Mouse (Mus musculus): ENCODE data around the gene Slc16a5. TPM values are rescaled to one million over a fixed set of nuclear protein-coding genes. Genes with fewer than 3 reads are reported as not detected.

Slc16a5 gene
- total RNA-seq, 2 experiments from 2014 or later = not detected

GRCm38 (mm10) chr11:115512004-115512403 is 49.7 kb downstream of the Slc16a5 start:
- no peak overlapping the region for H3K27ac ChIP-seq
- DNase-seq (ENCODE audit: extremely low spot score in 1 of 2, low spot score in 2 of 2) = no peak
- TF ChIP-seq CTCF (IDR thresholded peaks at IDR 0.05) = no peak
- peak overlapping the region; percentile 90 for H3K4me3 ChIP-seq
- intact Hi-C loops (cut with DNase I) = loop anchor here (2.0 kb wide), 1 partner anchor 53 kb away; the partner anchor contains the start of gene Nup85

- no peak for TF ChIP-seq CTCF (IDR thresholded peaks at IDR 0.05)
- DNase-seq (ENCODE audit: extremely low spot score in 1 of 2, low spot score in 2 of 2) = no peak
- Histone ChIP-seq H3K4me3 (peak overlapping the region; percentile 90), H3K27ac (peak overlapping the region; percentile 11; the same call in 1 of the 2 replicates)
- intact Hi-C loops (cut with DNase I) = loop anchor here (2.0 kb wide), 1 partner anchor 52 kb away; the partner anchor contains the start of gene Nup85
Observed at GRCm38 (mm10) chr11:115512407-115513183, 50.3 kb downstream of the Slc16a5 start.

DNA sequence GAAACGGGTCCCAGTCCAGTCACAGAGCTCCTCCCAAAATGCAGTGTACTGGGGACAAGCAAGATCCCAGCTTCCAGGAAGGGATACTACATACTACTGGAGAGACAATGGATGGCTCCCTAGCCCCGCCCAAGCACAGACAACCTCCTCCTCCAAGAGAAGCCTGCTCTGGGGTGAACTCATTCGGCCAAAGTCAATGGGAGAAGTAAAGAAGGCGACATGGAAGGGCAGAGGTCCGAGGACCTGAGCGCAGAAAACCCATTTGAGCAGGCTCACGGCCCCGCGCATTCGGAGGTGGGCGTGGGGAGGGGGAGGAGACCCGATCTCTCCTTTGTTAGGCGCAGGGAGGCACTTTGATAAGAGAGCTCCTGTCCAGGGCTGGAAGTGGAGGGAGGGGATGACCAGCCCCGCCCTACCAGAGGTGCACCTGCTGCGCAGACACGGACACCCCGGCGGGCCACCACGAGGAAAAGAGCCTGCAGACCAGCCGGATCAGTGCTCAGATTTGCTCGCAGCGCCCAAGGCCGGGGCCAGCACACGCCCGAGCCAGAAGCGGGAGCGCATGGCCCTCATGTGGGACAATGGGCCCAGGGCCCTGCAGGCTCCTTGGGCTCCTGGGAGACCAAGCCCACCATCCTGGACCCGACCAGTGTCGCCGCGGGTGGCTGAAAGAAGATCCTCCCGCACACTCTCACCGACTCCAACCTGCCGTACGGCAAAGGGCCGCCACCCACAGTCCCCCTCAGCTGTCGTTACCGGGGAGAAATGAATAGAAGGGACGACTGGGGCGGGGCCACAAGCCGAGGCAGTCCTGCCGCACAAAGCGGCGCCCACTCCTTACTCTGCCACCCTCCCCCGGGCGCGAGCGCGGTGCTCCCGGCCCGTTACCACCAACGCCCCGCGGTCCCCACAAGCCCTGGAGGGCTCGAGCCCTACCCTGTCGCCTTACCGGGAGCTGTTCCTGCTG is 51.3 kb downstream of the Slc16a5 start:
- peak in 1 of 2 experiments; percentile 74 for DNase-seq (ENCODE audit: extremely low spot score in 1 of 2, low spot score in 2 of 2)
- no peak for TF ChIP-seq CTCF (IDR thresholded peaks at IDR 0.05)
- Histone ChIP-seq H3K4me3 (peak overlapping the region; percentile 90), H3K27ac (peak overlapping the region; percentile 94)
- intact Hi-C loops (cut with DNase I) = loop anchor here (1.0 to 2.0 kb wide), 3 partner anchors 22 to 51 kb away; partner anchors contain the start of genes Nt5c, Nup85 and Sumo2

- peak; percentile 96 for DNase-seq (ENCODE audit: extremely low spot score in 1 of 2, low spot score in 2 of 2)
- Histone ChIP-seq H3K4me3 (peak within 1 kb of the TSS; percentile 90), H3K27ac (peak within 1 kb of the TSS; percentile 94)
- TF ChIP-seq CTCF (IDR thresholded peaks at IDR 0.05) = no peak; the same call in 1 of the 2 replicates
- intact Hi-C loops (cut with DNase I) = loop anchor here (1.0 to 2.0 kb wide), 2 partner anchors 23 kb away; partner anchors contain the start of genes Nt5c and Sumo2
Observed at GRCm38 (mm10) chr11:115514238-115514663, 52.0 kb downstream of the Slc16a5 start, which contains the start of gene Jpt1. Gene Jpt1 (minus strand): TSS chr11:115514387.

- intact Hi-C loops (cut with DNase I) = loop anchor here (2.0 kb wide), 1 partner anchor 22 kb away; the partner anchor contains the start of gene Sumo2
- H3K27ac ChIP-seq = no peak overlapping the region
- DNase-seq (ENCODE audit: extremely low spot score in 1 of 2, low spot score in 2 of 2) = no peak
- TF ChIP-seq CTCF (IDR thresholded peaks at IDR 0.05) = no peak
- H3K4me3 ChIP-seq = no peak overlapping the region
Observed at GRCm38 (mm10) chr11:115515021-115515420, 52.7 kb downstream of the Slc16a5 start.

DNA sequence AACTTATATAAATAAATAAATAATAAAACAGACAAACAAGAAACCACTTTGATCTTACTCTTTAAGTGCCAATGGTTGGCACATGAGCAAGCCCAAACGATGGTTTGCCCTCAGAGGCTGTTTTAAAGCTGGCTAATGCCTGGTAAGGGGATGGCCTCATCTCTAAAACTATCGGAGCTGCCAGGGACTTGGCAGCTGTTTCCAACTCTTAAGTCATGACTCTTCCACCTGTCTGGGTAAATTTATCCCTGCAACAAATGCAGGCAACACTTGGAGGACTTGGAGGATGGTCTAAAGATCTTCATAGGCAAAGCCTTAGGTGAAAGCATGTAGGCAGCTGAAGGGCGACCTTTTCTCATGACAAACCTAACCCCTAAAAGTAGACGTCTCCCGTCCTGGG is 54.7 kb downstream of the Slc16a5 start:
- TF ChIP-seq CTCF (IDR thresholded peaks at IDR 0.05) = no peak
- intact Hi-C loops (cut with DNase I) = no loop called here

DNA sequence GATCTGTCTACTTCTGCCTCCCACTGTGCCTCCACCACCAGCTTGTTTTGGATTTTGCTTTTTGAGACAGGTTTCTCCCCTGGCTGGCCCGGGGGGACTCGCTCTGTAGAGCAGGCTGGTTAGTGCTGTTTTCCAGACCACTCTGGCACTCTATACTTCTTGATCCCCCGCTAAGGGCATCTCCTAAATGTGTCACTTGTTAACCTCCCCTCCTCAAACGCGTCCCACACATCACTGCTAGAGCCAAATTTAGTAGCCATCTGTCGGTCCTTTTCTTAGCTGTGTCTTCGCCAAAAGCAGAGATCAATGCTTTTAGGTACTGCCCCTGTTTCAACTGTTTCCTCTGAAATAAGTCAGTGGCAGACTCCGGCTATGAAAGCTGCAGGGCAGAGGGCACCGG is 56.4 kb downstream of the Slc16a5 start:
- DNase-seq (ENCODE audit: extremely low spot score in 1 of 2, low spot score in 2 of 2) = peak in 1 of 2 experiments; percentile 31
- no peak overlapping the region for H3K4me3 ChIP-seq
- no peak for TF ChIP-seq CTCF (IDR thresholded peaks at IDR 0.05)
- intact Hi-C loops (cut with DNase I) = no loop called here
- H3K27ac ChIP-seq = peak overlapping the region; percentile 66

More for the DNA sequence above, 54.7 kb downstream of the Slc16a5 start:
- Histone ChIP-seq H3K27ac (no peak overlapping the region), H3K4me3 (no peak overlapping the region)
- no peak for DNase-seq (ENCODE audit: extremely low spot score in 1 of 2, low spot score in 2 of 2)

DNA sequence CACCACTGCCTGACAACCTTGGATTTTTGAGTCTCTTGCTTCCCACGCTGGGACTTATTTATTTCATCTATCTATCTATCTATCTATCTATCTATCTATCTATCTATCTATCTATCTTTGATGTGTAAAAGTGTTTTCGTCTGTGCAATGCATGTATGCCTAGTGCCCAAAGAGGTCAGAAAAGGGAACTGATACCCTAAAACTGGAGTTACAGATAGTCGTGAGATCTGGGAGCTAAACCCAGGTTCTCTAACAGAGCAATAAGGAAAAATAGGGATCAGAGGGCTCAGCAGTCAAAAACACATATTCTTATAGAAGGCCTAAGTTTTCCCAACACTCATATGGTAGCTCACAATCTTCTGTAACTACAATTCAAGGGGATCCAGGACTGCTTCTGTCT is 57.3 kb downstream of the Slc16a5 start:
- Histone ChIP-seq H3K4me3 (no peak overlapping the region), H3K27ac (no peak overlapping the region)
- no peak for TF ChIP-seq CTCF (IDR thresholded peaks at IDR 0.05)
- intact Hi-C loops (cut with DNase I) = no loop called here
- DNase-seq (ENCODE audit: extremely low spot score in 1 of 2, low spot score in 2 of 2) = no peak

DNA sequence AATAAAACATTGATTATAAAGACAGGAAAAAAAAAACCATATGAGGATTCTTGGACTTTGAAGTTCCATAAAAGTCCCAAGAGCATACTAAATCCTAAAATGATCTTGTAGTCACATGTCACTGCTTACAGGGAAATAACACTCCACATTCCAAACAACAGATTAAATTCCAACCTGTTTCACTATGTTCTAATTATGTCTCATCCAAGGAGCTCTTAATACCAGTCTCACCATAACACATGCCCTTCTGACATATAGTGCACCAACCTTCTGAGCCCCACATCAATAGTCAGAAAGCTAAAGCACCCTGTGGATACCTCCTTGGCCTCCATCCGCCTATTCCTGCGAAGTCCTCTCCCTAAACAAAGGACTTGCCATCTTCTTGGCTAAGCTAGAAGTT is 57.9 kb downstream of the Slc16a5 start:
- intact Hi-C loops (cut with DNase I) = loop anchor here (2.0 kb wide), 1 partner anchor 15 kb away; no protein-coding TSS in a partner anchor
- Histone ChIP-seq H3K27ac (no peak overlapping the region), H3K4me3 (no peak overlapping the region)
- DNase-seq (ENCODE audit: extremely low spot score in 1 of 2, low spot score in 2 of 2) = no peak
- TF ChIP-seq CTCF (IDR thresholded peaks at IDR 0.05) = no peak

DNA sequence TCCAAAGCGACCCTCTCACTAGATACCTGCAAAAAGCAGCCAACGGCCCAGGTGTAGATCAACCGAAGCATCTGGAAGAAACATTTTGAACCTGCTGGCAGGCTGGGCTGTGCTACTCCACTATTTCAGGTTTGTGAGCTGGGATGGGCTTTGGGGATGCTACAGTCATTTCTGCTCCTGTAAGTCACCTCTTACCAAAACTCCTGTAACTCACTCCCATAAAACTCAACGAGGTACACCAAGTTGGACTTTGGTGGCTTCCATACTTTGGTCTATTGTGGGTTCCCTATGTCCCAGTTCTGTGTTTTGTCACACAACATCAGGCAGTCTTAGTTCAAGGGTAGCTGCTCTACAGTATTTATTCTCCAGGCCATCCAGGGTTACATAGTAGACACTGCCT is 58.8 kb downstream of the Slc16a5 start:
- no peak overlapping the region for H3K4me3 ChIP-seq
- no peak overlapping the region for H3K27ac ChIP-seq
- DNase-seq (ENCODE audit: extremely low spot score in 1 of 2, low spot score in 2 of 2) = no peak
- intact Hi-C loops (cut with DNase I) = loop anchor here (2.0 kb wide), 1 partner anchor 14 kb away; no protein-coding TSS in a partner anchor
- TF ChIP-seq CTCF (IDR thresholded peaks at IDR 0.05) = no peak

DNA sequence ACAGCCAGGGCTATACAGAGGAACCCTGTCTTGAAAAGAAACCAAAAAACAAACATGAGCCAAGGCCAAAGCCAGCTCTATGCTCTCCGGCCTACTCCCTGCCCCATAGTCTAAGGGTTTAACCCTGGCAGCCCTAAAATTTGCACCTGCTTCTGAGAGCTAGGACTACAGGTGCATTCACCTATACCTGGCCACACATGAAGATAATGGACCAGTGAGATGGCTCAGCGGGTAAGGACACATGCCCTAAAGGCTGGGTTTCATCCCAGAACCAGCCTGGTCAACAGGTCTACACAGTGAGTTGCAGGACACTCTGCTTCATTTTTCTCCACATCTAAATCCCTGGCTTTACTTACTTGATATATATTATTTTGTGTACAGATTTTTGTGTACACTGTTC is 60.0 kb downstream of the Slc16a5 start:
- H3K27ac ChIP-seq = no peak overlapping the region
- no peak for DNase-seq (ENCODE audit: extremely low spot score in 1 of 2, low spot score in 2 of 2)
- H3K4me3 ChIP-seq = no peak overlapping the region
- intact Hi-C loops (cut with DNase I) = no loop called here
- TF ChIP-seq CTCF (IDR thresholded peaks at IDR 0.05) = no peak
